Mouse (Mus musculus): ENCODE measurements at regions not wholly inside any gene's neighbourhood (a gene's known extent, or its start where the extent isn't known, plus 50 kb on each side); places are given as distances from the start of the nearest gene placed in this dataset.

DNA sequence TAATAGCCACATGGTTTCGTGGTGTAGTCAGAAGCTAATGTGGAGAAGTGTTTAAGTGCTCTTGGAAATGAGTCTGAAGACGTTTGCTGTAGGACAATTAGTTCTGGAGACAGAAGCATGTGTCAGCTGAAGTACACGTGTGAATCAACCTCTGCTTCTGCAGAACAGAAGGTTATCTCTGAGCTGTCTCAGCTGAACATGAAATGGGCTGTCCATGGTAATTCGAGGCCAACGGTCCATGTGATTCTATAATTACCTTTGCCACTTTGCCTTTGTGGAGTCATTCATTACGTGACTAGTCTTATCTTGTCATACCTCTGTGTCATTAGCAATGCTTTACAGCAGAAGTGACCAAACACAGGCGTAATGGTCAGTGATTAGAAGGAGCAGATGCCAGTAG lies 295.6 kb upstream of the Veph1 start:
- no peak for DNase-seq

DNA sequence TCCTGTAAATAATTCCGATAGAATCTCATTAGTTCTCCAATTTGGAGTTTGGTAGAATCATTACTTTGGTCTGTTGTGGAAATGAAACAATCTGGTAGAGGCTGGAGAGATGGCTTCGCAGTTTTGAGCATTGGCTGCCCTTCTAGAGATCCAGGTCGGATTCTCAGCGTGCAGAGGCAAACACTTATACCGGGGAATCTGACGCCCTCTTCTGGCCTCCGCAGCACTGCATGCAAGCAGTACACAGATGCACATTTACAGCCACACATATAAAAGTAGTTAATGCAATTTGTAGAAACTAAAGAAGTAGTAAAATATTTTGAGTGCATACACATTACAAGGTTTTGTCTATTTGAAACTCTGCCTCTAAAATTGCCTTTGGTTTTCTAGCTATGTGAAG lies 294.1 kb upstream of the Veph1 start:
- no peak for DNase-seq

DNA sequence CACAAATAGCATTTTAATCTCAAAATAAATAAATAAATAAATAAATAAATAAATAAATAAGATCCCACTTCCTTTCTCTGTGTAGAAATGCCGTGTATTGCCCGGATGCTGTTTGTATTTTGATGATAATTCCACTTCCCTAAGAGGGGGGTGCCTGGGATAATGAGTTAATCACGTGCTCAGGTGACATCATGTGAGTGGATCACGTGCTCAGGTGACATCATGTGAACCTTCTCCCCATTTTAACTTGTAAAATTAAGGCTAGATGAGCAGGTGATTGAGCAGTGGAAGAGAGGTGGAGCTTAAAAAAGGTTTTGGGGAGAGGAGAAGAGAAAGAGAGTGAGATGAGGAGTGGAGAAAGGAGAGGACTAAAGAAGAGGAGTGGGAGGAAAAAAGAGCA lies 292.8 kb upstream of the Veph1 start:
- DNase-seq = no peak

DNA sequence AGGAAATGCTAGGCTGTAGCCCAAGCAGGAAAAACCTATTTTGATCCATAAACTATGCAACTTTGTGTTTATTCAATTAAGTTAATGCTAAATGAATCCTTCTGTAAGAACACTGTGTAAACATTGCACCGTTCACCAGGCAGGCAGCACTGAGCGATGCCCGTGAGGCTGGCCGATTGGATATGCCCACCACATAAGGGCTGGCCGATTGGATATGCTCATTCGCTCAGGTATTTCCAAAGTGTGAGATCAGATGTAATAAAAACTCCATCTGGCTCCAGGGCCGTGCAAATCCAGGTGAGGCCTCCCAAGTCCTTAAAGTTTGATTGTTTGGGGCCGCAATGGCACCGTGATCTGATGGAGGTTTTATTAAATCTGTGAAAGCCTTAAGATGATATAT lies 288.2 kb upstream of the Veph1 start:
- DNase-seq = no peak

DNA sequence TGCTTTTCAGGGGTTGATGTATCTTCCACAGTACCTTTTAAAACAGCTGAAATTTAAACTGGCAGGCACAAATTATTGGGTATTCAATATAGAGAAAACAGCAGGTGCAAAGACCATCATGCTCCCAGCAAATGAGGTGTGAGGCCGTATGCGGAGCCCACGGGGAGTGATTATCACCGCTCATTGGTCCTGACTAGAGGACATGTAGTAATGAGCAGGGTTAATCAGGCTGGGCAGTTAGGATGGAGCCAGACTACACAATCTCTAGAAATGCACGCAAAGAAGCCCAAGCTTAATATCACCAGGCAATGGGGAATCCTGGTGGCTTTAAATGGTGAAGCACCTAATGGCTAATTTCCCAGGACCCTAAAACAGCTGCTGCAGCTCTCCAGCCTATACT lies 287.5 kb upstream of the Veph1 start:
- no peak for DNase-seq

DNA sequence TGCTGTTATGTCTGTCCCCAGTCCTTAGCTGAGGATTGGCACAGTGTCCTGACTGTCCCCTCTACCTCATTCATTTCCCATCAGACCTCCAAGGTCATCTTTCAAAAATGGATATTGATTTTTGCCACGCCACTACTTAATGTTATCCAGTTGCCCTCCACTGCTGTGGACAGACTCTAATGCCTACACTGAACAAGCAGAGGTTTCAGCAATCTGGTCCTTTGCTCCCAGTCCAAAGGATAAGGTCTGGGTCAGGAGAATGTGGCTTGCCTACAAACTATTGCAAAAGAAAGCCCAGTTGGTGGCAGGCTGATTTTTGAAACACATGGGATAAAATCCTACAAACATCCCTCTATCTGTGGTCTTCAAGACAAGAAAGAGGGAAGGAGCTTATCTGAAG lies 280.0 kb upstream of the Veph1 start:
- no peak for DNase-seq

DNA sequence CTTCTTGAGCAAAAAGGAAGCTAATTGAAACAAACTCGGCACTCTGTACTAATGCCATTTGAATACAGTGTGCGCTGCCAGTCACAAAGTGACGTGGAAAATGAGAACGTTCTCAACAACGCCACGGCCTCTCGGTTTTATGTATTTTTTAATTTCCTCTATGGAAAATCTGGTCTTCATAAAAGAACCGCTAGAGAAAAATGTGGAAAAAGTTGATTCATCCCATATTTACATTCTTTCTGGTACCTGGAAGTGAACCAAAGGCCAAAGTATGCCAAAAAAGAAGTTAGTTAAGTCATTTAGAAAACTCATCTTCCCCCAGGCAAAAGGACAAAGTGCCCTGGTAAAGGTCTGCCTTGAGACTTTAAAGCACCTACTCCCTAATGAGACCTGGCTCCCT lies 277.7 kb upstream of the Veph1 start:
- DNase-seq = no peak

DNA sequence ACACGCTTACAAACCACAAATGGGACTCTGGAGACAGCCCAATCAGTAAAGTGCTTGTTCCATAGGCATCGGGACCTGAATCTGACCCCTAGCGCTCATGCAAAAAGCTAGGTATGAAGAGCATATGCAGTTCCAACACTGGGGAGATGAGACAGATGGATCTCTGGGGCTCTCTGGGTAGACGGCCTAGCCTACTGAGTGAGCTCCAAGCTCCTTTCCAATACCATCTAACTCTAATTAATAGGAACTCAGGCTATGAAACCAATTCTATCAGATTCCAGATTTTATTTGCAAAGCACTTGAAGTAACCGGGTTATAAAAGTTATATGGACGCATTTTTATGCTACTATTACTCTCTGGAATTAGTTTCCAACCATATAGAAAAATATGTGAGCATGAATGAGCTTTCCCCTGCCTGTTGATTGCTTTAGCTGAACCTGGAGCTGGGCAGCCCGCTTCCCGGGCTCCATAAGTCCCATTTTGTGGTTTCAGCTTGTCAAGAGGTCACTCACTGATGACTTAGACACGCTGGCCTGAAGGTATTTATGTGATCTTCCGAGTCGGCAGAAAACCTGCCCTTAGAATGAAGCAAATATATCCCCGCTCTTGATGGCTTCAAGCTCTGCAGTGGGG lies 276.4 kb upstream of the Veph1 start:
- DNase-seq = no peak

DNA sequence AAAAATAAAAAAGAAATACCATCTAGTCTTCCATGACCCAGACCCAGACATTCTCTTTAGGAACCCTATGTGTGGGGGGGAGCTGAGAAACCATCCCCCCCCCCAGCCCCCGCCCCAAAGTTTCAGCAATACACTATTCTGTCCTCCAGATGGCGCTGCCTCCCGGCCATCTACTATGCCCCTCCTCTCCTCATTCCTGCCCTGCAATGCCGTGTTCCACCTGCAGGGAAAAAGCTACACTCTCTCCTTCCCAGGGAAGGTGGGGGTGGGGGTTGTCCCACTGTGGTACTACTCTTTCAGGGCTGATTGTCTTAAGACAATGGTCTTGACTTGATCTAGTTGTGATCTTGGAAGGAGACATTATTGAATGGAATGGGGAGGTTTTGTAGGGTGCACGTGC lies 273.7 kb upstream of the Veph1 start:
- no peak for DNase-seq

DNA sequence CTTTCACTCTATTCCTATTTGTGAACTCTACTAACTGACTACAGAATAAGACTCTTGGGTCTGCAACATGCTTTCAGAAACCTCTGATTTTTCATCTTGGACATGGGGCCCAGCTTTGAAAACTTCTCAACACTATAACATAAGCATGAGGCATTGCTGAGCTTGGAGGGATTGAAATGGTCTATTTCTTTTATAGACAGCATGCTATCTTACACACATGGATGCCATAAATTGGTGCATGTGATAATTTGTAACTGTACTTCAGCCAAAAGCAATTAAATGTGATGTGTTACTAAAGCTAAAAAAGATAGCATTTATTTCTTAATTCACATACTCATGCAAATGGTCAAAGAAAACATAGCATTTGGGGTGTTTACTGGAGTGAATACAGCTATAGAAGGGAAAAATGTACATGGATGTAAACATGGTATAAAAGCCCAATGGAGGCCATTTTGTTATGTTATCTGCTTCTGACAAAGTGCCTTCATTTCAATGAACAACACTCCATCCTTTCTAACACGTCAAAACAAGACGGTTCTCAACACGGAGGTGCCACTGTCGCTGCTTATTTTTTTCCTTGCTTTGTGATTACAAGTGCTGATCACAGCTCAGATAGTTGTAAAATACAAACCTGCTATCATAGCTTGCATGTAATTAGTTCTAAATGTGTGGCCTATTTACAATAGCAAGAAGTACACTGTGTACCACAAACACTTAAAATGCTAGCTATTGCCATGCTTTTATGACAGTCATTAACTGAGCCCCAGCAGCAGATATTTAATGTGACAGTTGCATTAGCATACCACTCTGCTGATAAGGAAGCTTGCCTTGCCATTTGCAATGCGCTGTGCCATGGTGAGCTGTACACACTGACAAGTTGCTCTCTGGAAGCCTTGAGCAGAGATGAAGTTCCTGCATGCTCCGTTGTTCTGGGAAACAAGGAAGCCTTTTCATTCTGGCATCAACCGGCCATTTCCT lies 267.9 kb upstream of the Veph1 start:
- DNase-seq = no peak

DNA sequence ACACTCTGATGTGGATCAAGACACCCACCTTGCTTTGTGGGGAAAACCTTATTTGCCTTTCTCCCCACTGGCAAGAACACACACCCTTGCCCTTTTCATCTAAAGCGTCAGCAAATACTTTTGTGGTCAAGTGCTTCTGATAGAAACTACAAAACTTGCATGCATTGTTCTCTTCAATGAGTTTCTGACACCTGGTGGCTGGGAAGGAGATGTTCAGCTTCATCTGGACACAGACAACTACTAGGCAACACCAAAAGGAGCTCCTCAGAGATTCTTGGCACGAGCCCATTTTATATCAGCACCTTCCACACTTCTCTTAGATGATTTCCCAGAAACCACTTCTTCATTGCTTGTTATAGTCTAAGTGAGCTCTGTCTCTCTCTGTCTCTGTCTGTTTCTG lies 266.7 kb upstream of the Veph1 start:
- no peak for DNase-seq

DNA sequence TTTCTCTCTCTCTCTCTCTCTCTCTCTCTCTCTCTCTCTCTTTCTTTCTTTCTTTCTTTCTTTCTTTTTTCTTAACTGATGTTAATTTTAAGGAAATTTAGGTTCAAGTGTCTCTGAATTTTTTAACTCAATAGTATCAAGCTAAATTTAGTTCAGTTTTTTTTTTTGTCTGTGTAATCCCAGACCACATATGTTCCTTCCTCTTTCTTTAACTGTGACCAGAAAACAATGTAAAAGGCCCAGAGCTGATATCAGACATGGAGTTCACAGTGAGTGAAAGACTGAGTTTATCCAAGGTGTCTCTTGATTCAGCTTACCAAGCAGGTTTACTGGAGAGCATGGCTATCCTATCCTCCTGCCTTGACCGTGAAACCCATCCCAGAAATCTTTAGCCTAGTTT lies 258.9 kb upstream of the Veph1 start:
- no peak for DNase-seq

DNA sequence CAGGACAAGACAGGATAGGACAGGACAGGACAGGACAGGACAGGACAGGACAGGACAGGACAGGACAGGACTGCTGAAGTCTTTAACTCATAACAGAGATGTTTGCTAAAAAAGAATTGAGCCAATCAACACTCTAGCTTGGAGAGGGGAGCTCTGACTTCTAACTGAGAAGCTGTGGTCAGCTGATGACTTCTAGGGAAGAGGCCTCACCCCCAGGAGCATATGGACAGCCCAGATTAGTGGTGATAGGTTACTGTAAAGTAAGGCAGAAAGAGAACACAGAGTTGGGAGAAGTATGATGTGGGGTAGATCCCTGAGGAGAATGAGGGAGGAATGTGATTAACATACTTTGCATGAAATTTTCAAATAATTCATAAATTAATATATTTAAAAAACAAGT lies 254.3 kb upstream of the Veph1 start:
- DNase-seq = no peak

DNA sequence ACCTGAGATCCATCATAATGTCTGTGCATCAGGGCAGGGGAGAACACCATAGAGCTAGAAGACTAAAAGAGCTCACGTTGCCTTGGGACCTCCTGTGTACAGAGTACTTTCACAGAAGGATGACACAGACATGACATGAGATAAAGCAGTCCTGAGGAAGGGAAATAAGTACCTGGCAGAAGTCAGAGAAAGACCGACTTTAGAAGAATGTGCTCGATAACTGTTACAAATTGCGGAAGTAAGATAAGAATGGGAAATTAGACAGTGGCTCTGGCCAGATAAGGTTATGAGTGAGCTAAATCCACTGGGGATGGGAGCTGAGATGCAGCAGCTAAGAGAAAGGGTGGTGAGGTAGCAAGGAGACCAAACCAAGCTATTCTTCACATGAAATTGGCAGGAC lies 249.9 kb upstream of the Veph1 start:
- no peak for DNase-seq

DNA sequence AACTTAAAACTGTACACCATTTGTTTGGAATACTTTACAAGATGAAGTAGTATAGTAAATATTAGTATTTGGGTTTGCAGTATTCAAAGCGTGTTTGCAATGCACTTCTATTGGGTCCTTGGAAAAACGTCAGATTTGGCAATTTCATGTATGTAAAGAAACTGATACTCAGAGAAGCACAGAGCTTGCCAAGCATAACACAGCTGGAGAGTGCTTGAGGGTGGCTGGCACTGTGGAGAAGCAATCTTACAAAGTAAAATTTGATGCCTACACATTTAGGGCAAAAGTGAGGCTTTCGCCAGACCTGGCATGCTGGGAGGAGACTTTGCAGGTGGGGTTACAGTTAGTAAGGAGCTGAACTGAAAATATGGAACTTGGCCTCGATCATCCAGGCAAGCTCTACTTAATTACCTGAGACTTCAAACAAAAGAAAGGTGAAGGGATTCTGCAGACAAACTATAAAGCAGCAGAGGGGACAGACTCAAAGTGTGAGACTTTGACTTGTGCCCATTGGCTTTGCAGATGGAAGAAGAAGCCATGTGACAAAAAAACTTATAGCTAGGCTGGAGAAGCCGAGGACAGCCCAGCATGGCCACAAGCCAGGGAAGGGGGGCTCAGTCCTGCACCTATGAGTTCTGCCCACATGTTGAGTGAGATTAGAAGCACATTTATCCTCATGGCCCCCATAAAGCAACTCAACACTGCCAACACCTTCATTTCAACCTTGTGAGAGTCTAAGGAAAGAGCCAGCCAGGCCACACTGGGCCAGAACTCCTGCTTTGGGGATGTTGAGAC lies 247.7 kb upstream of the Veph1 start:
- no peak for DNase-seq

DNA sequence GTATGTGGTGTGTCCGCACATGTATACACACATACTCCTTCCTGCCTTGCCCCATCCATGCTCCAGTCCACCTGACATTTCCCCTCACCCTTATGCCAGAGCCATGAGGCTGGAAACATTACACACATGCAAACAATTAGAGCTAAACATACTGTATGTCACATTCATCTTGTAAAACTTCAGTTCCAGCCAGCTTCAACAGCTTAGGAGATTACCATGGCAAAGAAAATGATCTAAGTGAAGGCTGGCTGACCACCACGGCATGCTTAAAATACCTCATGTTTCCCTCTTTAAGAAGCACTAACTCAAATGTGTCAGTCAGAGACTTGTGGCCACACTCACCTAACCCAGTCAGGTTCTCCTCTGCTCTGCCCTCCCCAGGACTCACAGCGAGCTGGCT lies 246.2 kb upstream of the Veph1 start:
- no peak for DNase-seq

DNA sequence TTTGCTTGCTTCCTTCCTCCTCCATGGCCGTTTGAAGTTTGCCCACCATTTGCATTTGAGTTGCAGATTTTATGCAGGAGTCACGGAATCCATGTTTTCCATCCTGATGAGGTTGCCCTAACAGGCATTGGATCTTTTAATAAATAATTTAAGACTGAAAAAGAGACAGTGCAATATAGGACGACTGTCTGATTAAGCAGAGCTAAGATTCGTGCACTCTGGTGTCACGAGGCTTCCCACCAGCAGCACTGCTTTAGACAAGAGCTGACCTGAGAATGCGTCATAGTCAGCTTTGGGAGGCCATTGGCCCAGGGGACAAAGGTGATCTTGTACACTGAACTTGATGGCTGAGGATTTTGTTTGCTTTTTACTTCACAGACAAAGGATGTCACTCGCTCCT lies 241.3 kb upstream of the Veph1 start:
- DNase-seq = no peak

DNA sequence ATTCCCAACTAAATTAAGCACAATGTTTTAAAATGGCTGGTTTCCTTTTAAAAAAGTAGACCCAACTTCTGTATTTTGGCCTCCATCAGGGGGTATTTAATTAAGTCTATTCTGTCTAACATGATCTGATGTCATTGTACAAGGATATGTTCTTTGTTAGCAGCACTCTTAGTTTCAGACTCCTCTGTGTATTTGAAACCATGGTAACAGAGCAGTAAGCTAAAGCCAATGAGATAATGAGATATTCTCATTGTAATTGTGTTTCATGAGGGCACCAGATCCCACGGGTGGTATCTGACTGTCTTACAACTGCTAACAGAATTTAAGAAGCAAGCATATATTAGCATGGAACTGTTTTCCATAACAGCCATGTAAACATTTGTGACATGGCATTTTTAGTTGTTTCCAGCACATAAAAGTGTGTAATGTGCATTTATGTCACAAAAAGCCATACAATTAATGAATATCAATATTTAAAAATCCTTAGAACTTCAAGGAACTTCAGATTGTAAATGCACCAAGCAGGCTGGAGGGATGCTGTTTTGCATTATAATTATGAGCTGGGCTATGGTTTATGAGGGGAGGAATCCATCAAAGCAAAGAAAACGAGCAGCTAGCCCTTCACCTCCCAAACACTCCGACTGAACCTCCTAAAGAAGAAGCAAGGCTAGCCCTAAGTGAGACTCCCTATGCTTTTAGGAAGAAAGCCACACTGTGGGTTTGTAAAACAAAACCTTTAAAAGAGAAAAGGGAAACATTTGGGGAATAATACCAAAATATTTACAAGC lies 240.7 kb upstream of the Veph1 start:
- DNase-seq = no peak

DNA sequence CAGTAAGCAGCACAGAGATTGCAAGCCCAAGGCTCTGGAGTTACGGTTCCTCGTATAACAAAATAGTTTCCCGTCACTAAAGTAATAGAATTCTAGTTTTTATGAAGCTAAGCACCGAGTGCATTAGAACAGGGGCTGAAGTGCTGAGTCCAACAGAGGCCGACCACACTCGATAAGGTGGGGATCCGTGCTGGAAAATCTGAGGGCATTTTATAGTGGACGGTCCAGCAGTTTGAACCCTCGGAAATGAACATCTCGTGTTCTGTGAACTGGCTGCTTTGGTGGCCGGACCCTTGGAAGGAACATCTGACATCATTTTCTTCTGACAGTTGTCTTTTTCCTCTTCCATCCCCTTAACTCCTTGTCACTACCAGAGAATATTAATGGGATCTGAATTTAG lies 240.0 kb upstream of the Veph1 start:
- no peak for DNase-seq

DNA sequence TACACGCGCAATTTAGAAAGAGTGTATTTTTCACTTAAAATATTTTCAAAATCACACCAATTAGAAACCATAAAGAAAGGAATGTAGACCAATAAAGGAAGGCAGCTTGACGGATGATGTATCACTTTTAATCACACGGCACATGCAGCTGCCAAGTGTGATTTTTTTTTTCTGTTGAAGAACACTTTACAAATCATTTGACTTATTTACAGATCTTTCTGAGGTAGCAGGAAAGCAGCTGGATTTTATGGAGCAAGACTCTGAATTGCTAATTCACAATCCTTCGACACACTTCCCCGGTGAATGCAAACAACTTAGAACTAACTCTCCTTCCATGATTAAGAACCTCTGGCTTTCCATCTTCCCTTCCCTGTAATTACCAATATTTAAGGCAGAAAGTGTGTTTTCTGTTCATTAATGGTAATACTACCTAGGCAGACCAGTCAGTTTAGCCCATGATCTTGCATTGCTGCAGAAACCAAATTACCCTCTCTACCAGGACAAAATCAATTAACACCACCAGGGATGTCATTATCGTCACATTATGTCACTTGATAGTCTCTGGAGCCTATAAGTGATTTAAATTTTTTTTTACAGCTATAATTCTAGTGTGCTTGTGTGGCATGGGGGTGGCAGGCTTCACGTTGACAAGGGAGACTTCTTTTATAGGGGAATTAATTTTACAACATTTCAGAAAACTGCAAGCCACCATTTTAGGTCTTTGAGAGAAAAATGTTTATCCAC lies 239.3 kb upstream of the Veph1 start:
- no peak for DNase-seq

DNA sequence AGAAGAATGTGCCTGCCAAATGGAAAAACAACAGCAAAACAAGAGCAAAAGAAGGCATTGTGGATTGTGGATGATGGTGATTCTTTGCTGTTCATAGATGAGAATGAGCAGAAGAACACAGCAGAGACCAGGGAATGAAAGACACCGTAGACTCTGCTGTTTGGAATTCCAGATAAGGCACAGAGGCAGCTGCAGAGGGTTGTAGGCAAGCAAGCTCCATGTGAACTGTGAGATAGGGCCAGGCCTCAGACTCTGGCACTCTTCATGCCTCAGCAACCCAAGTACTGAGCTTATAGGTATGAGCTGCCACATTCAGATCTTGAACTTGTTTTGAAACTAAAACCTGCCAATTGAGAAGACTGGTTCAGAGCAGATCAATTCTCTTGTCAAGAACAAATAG lies 223.3 kb upstream of the Veph1 start:
- no peak for DNase-seq

DNA sequence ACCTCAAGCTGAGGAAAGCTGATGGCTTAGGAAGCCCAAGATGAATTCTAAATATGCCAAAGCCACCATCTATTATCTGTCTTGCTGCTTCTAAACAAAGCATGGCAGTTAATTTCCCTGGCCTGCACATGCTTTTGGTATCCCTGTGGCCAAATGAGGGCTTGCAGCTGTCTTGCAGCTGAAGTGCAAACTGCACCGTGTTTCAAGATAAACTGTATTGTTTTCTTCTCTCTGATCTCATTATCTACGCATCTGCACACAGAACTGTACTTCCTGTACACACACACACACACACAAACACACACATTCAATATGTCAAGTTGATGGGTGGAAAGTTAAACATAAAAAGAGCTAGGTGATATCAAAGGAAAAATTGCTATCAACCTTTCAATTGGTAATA lies 221.7 kb upstream of the Veph1 start:
- no peak for DNase-seq
